Mouse (Mus musculus): ENCODE data around the gene Styx. TPM values are rescaled to one million over a fixed set of nuclear protein-coding genes. Genes with fewer than 3 reads are reported as not detected.
"Not testable (repeated sequence)": the region's sequence is repeated elsewhere in the genome, so short reads cannot be mapped to it uniquely, and the experiment has no call there.

Gene Styx
- polyA plus RNA-seq, 1 experiment from 2014 or later = 31.5 TPM

- 69% methylated on average over 19 of the region's 19 CpGs for WGBS
- Histone ChIP-seq H3K36me3 (ENCODE audit: control insufficient read depth, insufficient read depth, low read length) (peaks cover 6% of the 10 kb centered on the region), H3K9me3 (ENCODE audit: control insufficient read depth, low read length) (no peaks in the 10 kb centered on the region; the same call in 1 of the 2 replicates), H3K27me3 (ENCODE audit: control insufficient read depth, insufficient read depth, low read length) (no peaks in the 10 kb centered on the region), H3K4me3 (ENCODE audit: low read depth, low read length) (no peak overlapping the region), H3K27ac (ENCODE audit: low read depth, low read length) (no peak overlapping the region), H3K4me1 (ENCODE audit: control insufficient read depth, insufficient read depth, low read length) (peaks cover 16% of the 10 kb centered on the region), H3K9ac (ENCODE audit: low read length) (no peak overlapping the region), H3K4me2 (no peak overlapping the region)
- DNase-seq (ENCODE audit: low spot score, missing footprints) (no peak), ATAC-seq (ENCODE audit: low FRiP score) (no peak)
These were observed 113.4 kb downstream of the Styx start for GRCm38 (mm10) chr14:45464036-45465035.

GRCm38 (mm10) chr14:45466371-45466770, 115.5 kb downstream of the Styx start:
- DNase-seq (ENCODE audit: low spot score, missing footprints); H3K4me3 ChIP-seq (ENCODE audit: low read depth, low read length); H3K9me3 ChIP-seq (ENCODE audit: control insufficient read depth, low read length); ATAC-seq (ENCODE audit: low FRiP score); H3K27ac ChIP-seq (ENCODE audit: low read depth, low read length); H3K4me2 ChIP-seq; H3K9ac ChIP-seq (ENCODE audit: low read length); H3K27me3 ChIP-seq (ENCODE audit: control insufficient read depth, insufficient read depth, low read length): not testable (repeated sequence)
- H3K36me3 ChIP-seq (ENCODE audit: control insufficient read depth, insufficient read depth, low read length) = peaks cover 14% of the 10 kb centered on the region
- 90% methylated on average over 8 of the region's 8 CpGs for WGBS
- H3K4me1 ChIP-seq (ENCODE audit: control insufficient read depth, insufficient read depth, low read length) = peaks cover 16% of the 10 kb centered on the region

GRCm38 (mm10) chr14:45469446-45469845, 118.6 kb downstream of the Styx start:
- Histone ChIP-seq H3K27me3 (ENCODE audit: control insufficient read depth, insufficient read depth, low read length) (no peaks in the 10 kb centered on the region), H3K9ac (ENCODE audit: low read length) (no peak overlapping the region), H3K36me3 (ENCODE audit: control insufficient read depth, insufficient read depth, low read length) (peaks cover 16% of the 10 kb centered on the region), H3K4me3 (ENCODE audit: low read depth, low read length) (no peak overlapping the region), H3K9me3 (ENCODE audit: control insufficient read depth, low read length) (peaks cover 3% of the 10 kb centered on the region; the same call in 1 of the 2 replicates), H3K4me1 (ENCODE audit: control insufficient read depth, insufficient read depth, low read length) (no peaks in the 10 kb centered on the region), H3K27ac (ENCODE audit: low read depth, low read length) (no peak overlapping the region), H3K4me2 (no peak overlapping the region)
- WGBS = 93% methylated on average over 8 of the region's 8 CpGs
- no peak for DNase-seq (ENCODE audit: low spot score, missing footprints)
- no peak for ATAC-seq (ENCODE audit: low FRiP score)

Small RNAs within 50 kb of the gene (microRNA-seq; reads per million reads assigned to microRNA genes)
- not detected for gene Gm25353

Other genes starting within 250 kb of the Styx start
- 7.6 and 7.8 TPM in 2 replicates for gene Gpr137c, start 131.4 kb upstream of the Styx start, polyA plus RNA-seq (2014; fragmentation: Nextera tagmentation; extraction: Ambion mirVana)
- 23.5 and 24.6 TPM in 2 replicates for gene Txndc16, start 130.8 kb upstream of the Styx start, polyA plus RNA-seq (2014; fragmentation: Nextera tagmentation; extraction: Ambion mirVana)
- 33.8 and 40.9 TPM in 2 replicates for gene Ero1l, start 32.3 kb upstream of the Styx start, polyA plus RNA-seq (2014; fragmentation: Nextera tagmentation; extraction: Ambion mirVana)
- gene Psmc6, start 21.3 kb upstream of the Styx start, polyA plus RNA-seq (2014; fragmentation: Nextera tagmentation; extraction: Ambion mirVana) = 258 and 276 TPM in 2 replicates
- gene Gnpnat1, start 53.8 kb downstream of the Styx start, polyA plus RNA-seq (2014; fragmentation: Nextera tagmentation; extraction: Ambion mirVana) = 42.7 and 46.6 TPM in 2 replicates
- 65.8 and 69.1 TPM in 2 replicates for gene Fermt2, start 179.0 kb downstream of the Styx start, polyA plus RNA-seq (2014; fragmentation: Nextera tagmentation; extraction: Ambion mirVana)